Mouse (Mus musculus) intestine, postnatal 0 days (tissue): ENCODE measurements around the gene Col12a1. TPM values are rescaled to one million over a fixed set of nuclear protein-coding genes. Genes with fewer than 3 reads are reported as not detected.

Experiments used
- ATAC-seq: fragments of 200-750 bp; cut with Nextera tagmentation; 2 replicates; pipeline ENCODE4 v1.8.0; 2017; ENCODE audit warnings: mild to moderate bottlenecking, moderate TSS enrichment, moderate library complexity
- H3K27ac ChIP-seq: fragments of 300-500 bp; sonication (generic); 2 replicates; pipeline ENCODE4 v1.5.1; 2014; ENCODE audit warnings: mild to moderate bottlenecking, low read depth, low read length, moderate library complexity
- H3K27me3 ChIP-seq: fragments of 300-500 bp; sonication (generic); replicated peaks from 2 replicates; pipeline ENCODE4 v1.6.1; 2014; ENCODE audit warnings: low read length, mixed read lengths; ENCODE audit not compliant: control insufficient read depth, insufficient read depth
- H3K36me3 ChIP-seq: fragments of 300-500 bp; sonication (generic); 2 replicates; pipeline ENCODE4 v1.6.1; 2014; ENCODE audit warnings: mild to moderate bottlenecking, moderate library complexity; ENCODE audit not compliant: control insufficient read depth, insufficient read depth
- H3K4me1 ChIP-seq: fragments of 300-500 bp; sonication (generic); replicated peaks from 2 replicates; pipeline ENCODE4 v1.6.1; 2014; ENCODE audit warnings: antibody characterized with exemption, low read length, mixed read lengths; ENCODE audit not compliant: control insufficient read depth, insufficient read depth
- H3K4me2 ChIP-seq: fragments of 300-500 bp; sonication (generic); replicated peaks from 2 replicates; pipeline ENCODE4 v1.6.1; 2014; ENCODE audit warnings: low read depth, mild to moderate bottlenecking, moderate library complexity
- H3K4me3 ChIP-seq: fragments of 300-500 bp; sonication (generic); 2 replicates; pipeline ENCODE4 v1.5.1; 2014; ENCODE audit warnings: low read depth, low read length
- H3K9ac ChIP-seq: fragments of 300-500 bp; sonication (generic); 2 replicates; pipeline ENCODE4 v1.6.1; 2014; ENCODE audit warnings: mild to moderate bottlenecking, low read depth, low read length
- H3K9me3 ChIP-seq: fragments of 300-500 bp; sonication (generic); 2 replicates; pipeline ENCODE4 v1.6.1; 2016; ENCODE audit warnings: mixed run types; ENCODE audit not compliant: control insufficient read depth
- CTCF ChIP-seq: sonication (generic); IDR thresholded peaks from 2 replicates; pipeline ENCODE4 v1.5.1; 2016; ENCODE audit warnings: low read depth, mild to moderate bottlenecking, control low read depth, antibody characterized with exemption, moderate library complexity
- WGBS: fragments of 180-500 bp; shearing (Covaris S2); extraction: QIAGEN DNeasy Blood & Tissue Kit; methylation state at CpG from one replicate; pipeline ENCODE4 v1.1.7; 2014; 5-methylcytosine and 5-hydroxymethylcytosine counted together
- polyA plus RNA-seq: library from polyadenylated mRNA; unstranded; fragments of >200 nt; fragmentation: Nextera tagmentation; extraction: Ambion mirVana; gene quantifications from 2 replicates; pipeline ENCODE4 v1.2.1, GENCODE M21; 2015

Gene Col12a1
- polyA plus RNA-seq, 1 experiment from 2014 or later = 17.0 TPM

DNA sequence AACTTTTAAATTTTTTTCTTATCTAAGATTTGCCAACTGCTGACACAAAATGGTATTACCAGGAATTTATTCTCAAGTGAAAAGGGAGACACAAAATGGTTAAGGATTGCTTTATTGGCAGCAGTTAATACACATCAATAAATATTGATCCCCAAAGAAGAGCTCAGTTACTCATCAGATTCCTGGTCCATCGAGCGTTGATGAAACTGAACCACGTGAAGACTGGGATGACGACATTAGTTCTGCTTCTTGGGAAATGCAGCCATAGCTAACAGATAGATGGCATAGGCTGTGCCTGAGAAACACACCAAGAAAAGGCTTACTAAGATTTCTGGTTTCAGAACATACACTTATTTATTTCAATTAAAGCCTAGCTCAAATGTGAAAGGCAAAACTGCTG lies 36.7 kb upstream of the Col12a1 start:
- 83% methylated on average over 4 of the region's 4 CpGs for WGBS
- Histone ChIP-seq H3K9ac (no peak overlapping the region), H3K4me3 (no peak overlapping the region), H3K9me3 (no peaks in the 10 kb centered on the region), H3K36me3 (peaks cover 20% of the 10 kb centered on the region), H3K27ac (no peak overlapping the region), H3K4me2 (no peak overlapping the region), H3K4me1 (no peaks in the 10 kb centered on the region; the same call in 1 of the 2 replicates), H3K27me3 (no peaks in the 10 kb centered on the region)
- TF ChIP-seq CTCF = no peak
- no peak for ATAC-seq

DNA sequence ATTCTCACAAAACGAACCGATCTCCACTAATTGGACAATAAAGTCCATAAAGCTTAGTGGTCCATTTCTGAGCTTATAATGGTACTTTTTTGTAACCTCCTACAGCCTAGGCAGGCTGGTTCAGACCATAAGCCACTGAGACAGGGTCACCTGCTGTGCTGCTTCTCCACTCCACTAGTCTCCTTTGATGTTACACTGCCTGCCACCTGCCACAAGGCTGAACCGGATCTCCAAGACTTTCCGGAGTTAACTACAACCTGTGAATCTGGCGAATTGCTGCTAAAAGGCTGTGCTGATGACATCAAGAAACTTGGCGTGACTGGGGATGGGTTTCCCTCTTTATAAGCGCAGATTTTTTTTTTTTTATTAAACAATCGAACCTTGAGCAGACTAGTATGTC lies 33.2 kb upstream of the Col12a1 start:
- Histone ChIP-seq H3K9me3 (no peaks in the 10 kb centered on the region), H3K27ac (no peak overlapping the region), H3K4me1 (no peaks in the 10 kb centered on the region), H3K9ac (no peak overlapping the region), H3K36me3 (peaks cover 20% of the 10 kb centered on the region), H3K27me3 (no peaks in the 10 kb centered on the region), H3K4me3 (no peak overlapping the region), H3K4me2 (no peak overlapping the region)
- ATAC-seq = no peak
- WGBS = 73% methylated on average over 8 of the region's 8 CpGs
- TF ChIP-seq CTCF = no peak

DNA sequence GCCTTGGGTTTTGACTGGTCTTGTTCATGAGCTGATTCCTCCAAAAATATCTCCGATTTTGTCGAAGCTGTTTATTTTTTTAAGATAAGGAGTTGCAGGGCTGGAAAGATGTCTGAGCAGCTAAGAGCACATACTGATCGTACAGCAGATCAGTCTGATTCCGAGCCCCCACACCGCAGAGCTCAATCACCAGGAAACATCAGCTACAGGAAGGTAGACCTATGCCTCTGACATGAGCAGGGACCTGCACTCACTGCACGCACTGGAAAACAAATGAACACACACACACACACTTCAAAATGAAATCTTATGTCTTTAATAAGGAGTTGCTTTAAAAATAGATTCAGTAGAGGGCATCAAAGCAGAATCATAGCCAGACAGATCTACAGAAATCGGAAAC lies 32.1 kb upstream of the Col12a1 start:
- Histone ChIP-seq H3K9me3 (no peaks in the 10 kb centered on the region), H3K36me3 (peaks cover 16% of the 10 kb centered on the region), H3K27me3 (no peaks in the 10 kb centered on the region), H3K4me1 (no peaks in the 10 kb centered on the region), H3K4me3 (no peak overlapping the region), H3K27ac (no peak overlapping the region), H3K4me2 (no peak overlapping the region), H3K9ac (no peak overlapping the region)
- no peak for TF ChIP-seq CTCF
- no peak for ATAC-seq
- 70% methylated on average over 7 of the region's 7 CpGs for WGBS

DNA sequence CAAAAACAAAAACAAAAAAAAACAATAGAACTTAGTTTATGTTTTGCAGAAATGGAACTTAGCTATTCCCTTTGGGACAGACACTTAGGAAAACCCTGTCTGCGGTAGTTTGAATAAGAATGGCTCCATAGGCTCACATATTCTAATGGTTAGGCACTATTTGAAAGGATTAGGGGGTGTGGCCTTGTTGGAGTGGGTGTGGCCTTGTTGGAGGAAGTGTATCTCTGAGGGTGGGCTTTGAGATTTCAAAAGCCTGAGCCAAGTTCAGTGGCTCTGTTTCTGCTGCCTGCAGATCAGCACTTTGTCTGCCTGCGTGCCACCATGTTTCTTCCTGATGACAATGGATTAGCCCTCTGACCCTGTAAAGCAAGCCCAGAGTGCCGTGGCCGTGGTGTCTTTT lies 26.4 kb upstream of the Col12a1 start:
- H3K27ac ChIP-seq = no peak overlapping the region
- H3K4me3 ChIP-seq = no peak overlapping the region
- no peaks in the 10 kb centered on the region for H3K9me3 ChIP-seq
- 75% methylated on average over 4 of the region's 4 CpGs for WGBS
- no peak overlapping the region for H3K4me2 ChIP-seq
- no peaks in the 10 kb centered on the region for H3K4me1 ChIP-seq
- H3K9ac ChIP-seq = no peak overlapping the region
- H3K27me3 ChIP-seq = no peaks in the 10 kb centered on the region
- ATAC-seq = no peak
- H3K36me3 ChIP-seq = no peaks in the 10 kb centered on the region; the same call in 1 of the 2 replicates
- no peak for TF ChIP-seq CTCF

DNA sequence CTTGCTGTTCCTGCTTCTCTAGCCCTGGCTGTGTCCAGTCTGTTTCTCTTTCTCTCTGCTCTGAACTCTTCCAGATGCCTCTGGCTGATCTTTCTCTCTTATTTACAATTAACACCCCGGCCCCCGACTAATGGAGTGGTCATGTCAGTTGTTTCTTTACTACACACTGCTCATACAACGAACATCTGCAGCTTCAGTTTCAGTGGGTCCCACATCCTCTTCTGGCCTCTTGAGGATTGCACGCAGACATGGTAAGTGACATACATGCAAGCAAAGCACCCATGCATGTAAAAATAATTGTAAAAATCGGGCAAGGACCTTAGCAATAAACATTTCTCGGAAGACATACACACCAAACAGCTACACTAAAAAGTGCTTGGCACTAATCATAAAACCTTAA lies 17.0 kb upstream of the Col12a1 start:
- H3K4me1 ChIP-seq = no peaks in the 10 kb centered on the region
- H3K9ac ChIP-seq = no peak overlapping the region
- H3K4me3 ChIP-seq = no peak overlapping the region
- no peak overlapping the region for H3K4me2 ChIP-seq
- no peaks in the 10 kb centered on the region for H3K27me3 ChIP-seq
- no peaks in the 10 kb centered on the region for H3K9me3 ChIP-seq
- H3K36me3 ChIP-seq = no peaks in the 10 kb centered on the region
- TF ChIP-seq CTCF = no peak
- H3K27ac ChIP-seq = no peak overlapping the region
- no peak for ATAC-seq
- 69% methylated on average over 6 of the region's 6 CpGs for WGBS

DNA sequence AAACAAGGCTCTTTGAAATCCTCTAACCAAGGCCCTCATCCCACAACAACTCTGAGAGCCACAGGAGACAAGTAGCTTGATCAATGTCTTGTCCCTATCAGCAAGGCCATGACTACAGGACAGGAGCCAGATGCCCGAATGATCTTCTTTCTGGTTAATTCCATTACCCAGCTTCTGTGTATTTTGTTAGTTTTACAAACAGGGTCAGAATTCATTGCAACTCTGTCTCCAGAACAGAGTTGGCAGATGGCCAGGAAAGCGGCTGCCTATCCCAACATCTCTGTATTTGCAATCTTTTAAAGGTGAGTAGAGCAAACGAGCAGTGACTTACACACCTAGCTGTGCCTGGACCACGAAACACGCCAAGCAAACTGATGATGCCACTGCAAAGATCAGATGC lies 11.7 kb upstream of the Col12a1 start:
- Histone ChIP-seq H3K4me3 (no peak overlapping the region), H3K4me2 (no peak overlapping the region), H3K9ac (no peak overlapping the region), H3K4me1 (no peaks in the 10 kb centered on the region), H3K36me3 (no peaks in the 10 kb centered on the region), H3K27ac (no peak overlapping the region), H3K9me3 (no peaks in the 10 kb centered on the region), H3K27me3 (no peaks in the 10 kb centered on the region)
- no peak for TF ChIP-seq CTCF
- ATAC-seq = no peak
- 50% methylated on average over 5 of the region's 5 CpGs for WGBS

DNA sequence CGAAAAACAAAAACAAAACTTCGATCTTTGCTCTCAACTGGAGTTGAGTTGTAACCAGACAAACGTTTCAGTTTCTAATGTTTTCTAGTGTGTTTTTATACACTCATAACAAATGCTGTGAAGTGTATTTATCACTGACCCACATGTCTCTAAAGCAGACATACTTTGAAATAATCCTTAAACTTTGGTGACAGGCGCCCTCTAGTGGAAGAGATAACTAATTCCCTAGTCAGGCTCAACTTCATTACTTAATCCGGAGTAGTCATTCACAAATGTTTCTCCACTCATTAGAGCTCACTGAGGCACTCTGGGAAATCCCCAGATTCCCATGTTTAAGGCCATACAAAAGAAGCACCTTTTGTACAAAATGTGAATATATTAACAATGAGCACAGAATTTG lies 4.5 kb upstream of the Col12a1 start:
- Histone ChIP-seq H3K4me1 (no peaks in the 10 kb centered on the region; the same call in 1 of the 2 replicates), H3K4me3 (no peak overlapping the region), H3K9me3 (no peaks in the 10 kb centered on the region), H3K27ac (no peak overlapping the region), H3K4me2 (no peak overlapping the region), H3K9ac (no peak overlapping the region), H3K27me3 (peaks cover 29% of the 10 kb centered on the region), H3K36me3 (no peaks in the 10 kb centered on the region)
- no peak for ATAC-seq
- WGBS = 31% methylated on average over 5 of the region's 5 CpGs
- peak; percentile 81 for TF ChIP-seq CTCF
